Mouse (Mus musculus) frontal cortex, adult 2 months (tissue): ENCODE results near the gene Ano3. TPM values are rescaled to one million over a fixed set of nuclear protein-coding genes. Genes with fewer than 3 reads are reported as not detected.

ENCODE experiments used
- DNase-seq, 2 experiments: peaks; one replicate each; pipeline ENCODE4 v3.0.0; 2022; ENCODE audit warnings: low spot score in 1 of 2; ENCODE audit errors: extremely low spot score in 1 of 2
- polyA plus RNA-seq: library from polyadenylated mRNA; depleted of rRNA; stranded (reverse); fragments of >200 nt; gene quantifications from 2 replicates; pipeline ENCODE4 v1.2.3, GENCODE M21; 2012; rRNA removed

Ano3 gene
- polyA plus RNA-seq, 1 experiment = 40.9 TPM

DNA sequence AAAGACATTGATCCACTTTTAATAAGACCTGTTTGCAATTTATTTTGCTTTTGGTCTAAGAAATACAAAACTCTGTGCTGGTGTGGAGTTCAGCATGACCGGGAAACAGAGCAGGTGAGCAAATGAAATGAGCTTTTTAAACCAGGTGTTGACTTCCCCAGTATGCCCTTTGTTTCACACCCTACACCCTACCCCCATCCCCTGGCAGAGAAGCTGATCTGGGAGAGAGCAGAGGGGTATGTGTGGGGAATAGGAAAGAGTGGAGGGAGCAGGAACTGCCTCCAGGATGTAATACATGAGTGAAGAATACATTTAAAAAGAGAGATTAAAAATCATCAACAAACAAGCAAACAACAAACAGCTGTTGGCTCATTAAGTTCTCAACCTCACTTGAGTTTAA is 306.4 kb downstream of the Ano3 start:
- DNase-seq = no peak

Other genes starting within 250 kb of the Ano3 start
- 0.15 and 0.20 TPM in 2 replicates for gene Muc15, start 229.6 kb downstream of the Ano3 start, polyA plus RNA-seq
- gene Gm13941, start 155.1 kb upstream of the Ano3 start, polyA plus RNA-seq = not detected in 2 replicates
- gene Gm15130, start 202.0 kb upstream of the Ano3 start, polyA plus RNA-seq = not detected in 2 replicates